ENCODE assay signal across 7 mouse cellular contexts in genomic region chr4:41464345-41465286, GRCm38 (mm10). TPM values are rescaled to one million over a fixed set of nuclear protein-coding genes. Genes with fewer than 3 reads are reported as not detected.
DNase-seq lines count a peak whose midpoint lies in the region; ATAC-seq lines count a peak whose summit lies in the region.

Kif24 (minus strand) TSS chr4:41464887.
Nudt2 (plus strand) TSS chr4:41465151.

- no peaks in the 10 kb centered on the region for H3K4me1 ChIP-seq in embryonic facial prominence, embryonic 11.5 days (ENCODE audit: control insufficient read depth, insufficient read depth, low read length)
- peaks cover 26% of the 10 kb centered on the region for H3K4me1 ChIP-seq in limb, embryonic 10.5 days
- H3K4me1 ChIP-seq in midbrain, embryonic 13.5 days (replicated peaks), result peaks cover 24% of the 10 kb centered on the region

- H3K4me3 ChIP-seq in embryonic facial prominence, embryonic 11.5 days (ENCODE audit: low read depth, low read length), result peak within 1 kb of the TSS; percentile 78
- peak within 1 kb of the TSS; percentile 71 for H3K4me3 ChIP-seq in limb, embryonic 10.5 days
- H3K4me3 ChIP-seq in midbrain, embryonic 13.5 days (replicated peaks), result peak within 1 kb of the TSS; percentile 69

- H3K4me2 ChIP-seq in embryonic facial prominence, embryonic 11.5 days (ENCODE audit: low read depth, low read length), result peak within 1 kb of the TSS; percentile 37
- H3K4me2 ChIP-seq in midbrain, embryonic 13.5 days (replicated peaks), result peak within 1 kb of the TSS; percentile 66

- no peaks in the 10 kb centered on the region for H3K36me3 ChIP-seq in embryonic facial prominence, embryonic 11.5 days (replicated peaks; ENCODE audit: control insufficient read depth, insufficient read depth, low read depth, low read length)
- peaks cover 18% of the 10 kb centered on the region for H3K36me3 ChIP-seq in limb, embryonic 10.5 days
- H3K36me3 ChIP-seq in midbrain, embryonic 13.5 days, result no peaks in the 10 kb centered on the region

- ATAC-seq in embryonic facial prominence, embryonic 11.5 days (replicated peaks; ENCODE audit: insufficient number of reproducible peaks, low FRiP score, low TSS enrichment, low read depth), result peak; percentile 97
- peak; percentile 92 for ATAC-seq in granulocyte monocyte progenitor cell, adult 5-6 weeks (replicated peaks; ENCODE audit: poor library complexity, severe bottlenecking)
- ATAC-seq in midbrain, embryonic 13.5 days, result peak; percentile 99

- under 1% methylated on average over 70 of the region's 70 CpGs for WGBS in embryonic facial prominence, embryonic 11.5 days
- WGBS in limb, embryonic 10.5 days, result under 1% methylated on average over 70 of the region's 70 CpGs
- under 1% methylated on average over 70 of the region's 70 CpGs for WGBS in midbrain, embryonic 13.5 days

- peak; percentile 98 for DNase-seq in adrenal gland, postnatal 14 days
- DNase-seq in embryonic facial prominence, embryonic 11.5 days (ENCODE audit: low spot score), result peak; percentile 100
- peak; percentile 99 for DNase-seq in kidney, adult 11 months
- DNase-seq in limb, embryonic 10.5 days (ENCODE audit: low spot score), result peak; percentile 95
- peak; percentile 96 for DNase-seq in spleen, adult 12 weeks (ENCODE audit: low spot score)

- H3K9me3 ChIP-seq in embryonic facial prominence, embryonic 11.5 days (replicated peaks; ENCODE audit: control insufficient read depth, low read length), result no peaks in the 10 kb centered on the region
- H3K9me3 ChIP-seq in limb, embryonic 10.5 days (replicated peaks), result no peaks in the 10 kb centered on the region
- H3K9me3 ChIP-seq in midbrain, embryonic 13.5 days, result no peaks in the 10 kb centered on the region

- H3K27ac ChIP-seq in embryonic facial prominence, embryonic 11.5 days (replicated peaks; ENCODE audit: low read depth, low read length), result peak within 1 kb of the TSS; percentile 70; the same call in 1 of the 2 replicates
- H3K27ac ChIP-seq in limb, embryonic 10.5 days, result peak within 1 kb of the TSS; percentile 92
- H3K27ac ChIP-seq in midbrain, embryonic 13.5 days, result 0 out of 2 replicates have a peak within 1 kb of the TSS, but pooled peaks have one; percentile 36

- peak within 1 kb of the TSS; percentile 69 for H3K9ac ChIP-seq in embryonic facial prominence, embryonic 11.5 days (replicated peaks; ENCODE audit: low read length)
- H3K9ac ChIP-seq in midbrain, embryonic 13.5 days (replicated peaks), result peak within 1 kb of the TSS; percentile 72

- no peaks in the 10 kb centered on the region for H3K27me3 ChIP-seq in embryonic facial prominence, embryonic 11.5 days (ENCODE audit: control insufficient read depth, insufficient read depth, low read length)
- H3K27me3 ChIP-seq in limb, embryonic 10.5 days (ENCODE audit: low read depth, poor library complexity, severe bottlenecking), result no peaks in the 10 kb centered on the region
- no peaks in the 10 kb centered on the region for H3K27me3 ChIP-seq in midbrain, embryonic 13.5 days

RNA-seq across cellular contexts. Expression of gene Kif24, which starts in this region (rescaled TPM):
- total RNA-seq in adrenal gland, postnatal 14 days (2021), result 2.0 and 2.4 TPM in 2 replicates
- polyA plus RNA-seq in embryonic facial prominence, embryonic 11.5 days (2014; fragmentation: Nextera tagmentation; extraction: Ambion mirVana), result 8.7 and 10.1 TPM in 2 replicates
- 23.2 and 35.0 TPM in 2 replicates for total RNA-seq in granulocyte monocyte progenitor cell, adult 5-6 weeks (2014; fragmentation: Nextera tagmentation)
- total RNA-seq in granulocyte monocyte progenitor cell, adult 5-6 weeks (2017), result 12.8 and 15.4 TPM in 2 replicates
- polyA plus RNA-seq in limb, embryonic 10.5 days (2016; fragmentation: Nextera tagmentation; extraction: Ambion mirVana), result 14.1 and 14.5 TPM in 2 replicates
- polyA plus RNA-seq in midbrain, embryonic 13.5 days (2015; fragmentation: Nextera tagmentation; extraction: Ambion mirVana), result 5.2 and 6.3 TPM in 2 replicates

RNA-seq across cellular contexts. Expression of gene Nudt2, which starts in this region (rescaled TPM):
- 27.6 and 27.9 TPM in 2 replicates for total RNA-seq in adrenal gland, postnatal 14 days (2021)
- polyA plus RNA-seq in embryonic facial prominence, embryonic 11.5 days (2014; fragmentation: Nextera tagmentation; extraction: Ambion mirVana), result 59.7 and 62.3 TPM in 2 replicates
- 12.3 and 72.3 TPM in 2 replicates for total RNA-seq in granulocyte monocyte progenitor cell, adult 5-6 weeks (2014; fragmentation: Nextera tagmentation)
- 15.1 and 26.5 TPM in 2 replicates for total RNA-seq in granulocyte monocyte progenitor cell, adult 5-6 weeks (2017)
- 54.3 and 56.9 TPM in 2 replicates for polyA plus RNA-seq in limb, embryonic 10.5 days (2016; fragmentation: Nextera tagmentation; extraction: Ambion mirVana)
- polyA plus RNA-seq in midbrain, embryonic 13.5 days (2015; fragmentation: Nextera tagmentation; extraction: Ambion mirVana), result 62.0 and 62.7 TPM in 2 replicates

Comparison
In these comparisons a context has a peak if more than half of its experiments do, and no peak if none do; other contexts are left out.
1. Peak in every context shown above with its lines: DNase-seq, ATAC-seq, H3K4me3 ChIP-seq and H3K27ac ChIP-seq.
2. H3K27ac ChIP-seq: peak in every context shown above with its lines; median percentile 92 in limb, embryonic 10.5 days; 70 in embryonic facial prominence, embryonic 11.5 days; 36 in midbrain, embryonic 13.5 days.